Mouse (Mus musculus) gastrocnemius, postnatal 25 days (tissue): ENCODE results near the gene Fkbpl. TPM values are rescaled to one million over a fixed set of nuclear protein-coding genes. Genes with fewer than 3 reads are reported as not detected.

Experiments used
- DNase-seq: peaks from one replicate; pipeline ENCODE4 v3.0.0; 2022
- total RNA-seq, 2 experiments: library from RNA; stranded (reverse); gene quantifications; 1 replicate in 1 of 2; 2 replicates in 1 of 2; pipeline ENCODE4 v1.2.3; 2021

Gene Fkbpl
- total RNA-seq, 2 experiments from 2014 or later: 5.9 to 7.0 TPM

GRCm38 (mm10) chr17:34670235-34670634 lies 25.7 kb downstream of the Fkbpl start, which contains the start of gene Tnxb:
Gene Tnxb (plus strand): TSS chr17:34670535.
- no peak for DNase-seq

DNA sequence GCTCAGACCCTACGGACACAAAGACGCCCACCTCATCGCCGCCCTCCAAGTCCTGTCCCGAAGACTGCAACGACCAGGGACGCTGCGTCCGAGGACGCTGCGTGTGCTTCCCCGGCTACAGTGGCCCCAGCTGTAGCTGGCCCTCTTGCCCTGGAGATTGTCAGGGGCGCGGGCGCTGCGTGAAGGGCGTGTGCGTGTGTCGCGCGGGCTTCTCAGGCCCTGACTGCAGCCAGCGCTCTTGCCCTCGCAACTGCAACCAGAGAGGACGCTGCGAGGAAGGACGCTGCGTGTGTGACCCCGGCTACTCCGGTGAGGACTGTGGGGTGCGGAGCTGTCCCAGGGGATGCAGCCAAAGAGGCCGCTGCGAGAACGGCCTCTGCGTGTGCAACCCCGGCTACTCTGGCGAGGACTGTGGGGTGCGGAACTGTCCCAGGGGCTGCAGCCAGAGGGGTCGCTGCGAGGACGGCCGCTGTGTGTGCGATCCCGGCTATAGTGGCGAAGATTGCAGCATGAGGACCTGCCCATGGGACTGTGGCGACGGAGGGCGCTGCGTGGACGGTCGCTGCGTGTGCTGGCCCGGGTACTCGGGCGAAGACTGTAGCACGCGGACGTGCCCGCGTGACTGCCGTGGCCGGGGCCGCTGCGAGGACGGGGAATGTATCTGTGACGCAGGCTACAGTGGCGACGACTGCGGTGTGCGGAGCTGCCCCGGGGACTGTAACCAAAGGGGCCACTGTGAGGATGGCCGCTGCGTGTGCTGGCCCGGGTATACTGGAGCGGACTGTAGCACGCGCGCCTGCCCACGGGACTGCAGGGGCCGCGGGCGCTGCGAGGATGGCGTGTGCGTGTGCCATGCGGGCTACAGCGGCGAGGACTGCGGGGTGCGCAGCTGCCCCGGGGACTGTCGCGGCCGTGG lies 26.8 kb downstream of the Fkbpl start:
- DNase-seq: no peak

DNA sequence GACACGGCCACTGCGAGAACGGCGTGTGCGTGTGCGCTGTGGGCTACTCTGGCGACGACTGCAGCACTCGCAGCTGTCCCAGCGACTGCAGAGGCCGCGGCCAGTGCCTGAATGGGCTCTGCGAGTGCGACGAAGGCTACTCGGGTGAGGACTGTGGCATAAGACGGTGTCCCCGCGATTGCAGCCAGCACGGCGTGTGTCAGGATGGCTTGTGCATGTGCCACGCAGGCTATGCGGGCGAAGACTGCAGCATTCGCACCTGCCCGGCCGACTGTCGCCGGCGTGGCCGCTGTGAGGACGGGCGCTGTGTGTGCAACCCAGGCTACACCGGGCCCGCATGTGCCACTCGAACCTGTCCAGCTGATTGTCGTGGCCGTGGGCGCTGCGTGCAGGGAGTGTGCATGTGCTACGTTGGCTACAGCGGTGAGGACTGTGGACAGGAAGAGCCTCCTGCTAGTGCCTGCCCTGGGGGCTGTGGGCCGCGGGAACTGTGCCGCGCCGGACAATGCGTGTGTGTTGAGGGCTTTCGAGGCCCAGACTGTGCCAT lies 27.8 kb downstream of the Fkbpl start:
- DNase-seq: no peak

DNA sequence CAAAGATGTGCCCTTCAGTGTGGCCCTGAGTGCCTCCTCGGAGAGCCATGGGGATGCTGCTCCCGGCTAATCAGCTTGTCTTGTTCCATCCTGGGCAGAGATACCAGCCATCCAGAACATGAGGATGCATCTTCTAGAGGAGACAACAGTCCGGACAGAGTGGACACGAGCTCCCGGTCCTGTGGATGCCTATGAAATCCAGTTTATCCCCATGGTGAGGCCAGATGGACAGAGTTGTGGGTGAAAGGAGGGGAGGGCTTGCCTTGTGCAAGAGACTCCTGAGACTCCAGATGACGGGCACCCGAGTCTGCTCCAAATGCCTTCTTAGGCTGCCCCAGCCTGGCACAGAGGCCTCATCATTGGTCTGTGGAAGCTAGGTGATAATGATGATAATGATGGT lies 28.6 kb downstream of the Fkbpl start:
- no peak for DNase-seq

DNA sequence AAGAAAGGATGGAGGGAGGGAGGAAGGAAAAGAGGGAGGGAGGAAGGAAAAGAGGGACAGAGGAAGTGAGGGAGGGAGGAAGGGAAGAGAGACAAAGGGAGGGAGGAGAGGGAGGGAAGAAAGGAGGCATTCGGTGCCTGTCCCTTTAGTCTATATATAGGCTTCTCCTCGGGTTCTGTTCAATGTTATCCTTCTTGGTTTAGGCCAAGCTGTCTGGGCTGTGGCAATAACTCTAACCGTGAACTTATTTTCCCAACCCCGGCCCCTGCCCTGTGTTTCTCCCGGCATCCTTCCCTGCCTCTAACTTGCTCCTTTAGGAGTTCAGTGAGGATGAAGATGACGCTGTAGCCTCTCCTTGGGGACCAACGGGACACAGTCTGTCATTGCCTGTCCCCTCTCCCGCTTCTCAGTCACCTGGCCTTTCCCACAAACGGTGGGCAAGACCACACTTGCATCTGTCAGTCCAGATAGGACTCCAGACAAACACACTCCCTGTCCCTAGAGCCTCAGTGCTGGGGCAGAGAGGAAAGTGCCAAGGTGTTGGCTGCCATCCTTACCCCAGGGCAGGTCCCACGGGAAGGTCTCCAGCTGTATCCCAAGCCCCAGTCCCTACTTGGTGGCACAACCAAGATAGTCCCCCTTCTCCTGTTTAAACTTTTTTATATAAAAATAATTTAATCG lies 30.1 kb downstream of the Fkbpl start:
- no peak for DNase-seq

DNA sequence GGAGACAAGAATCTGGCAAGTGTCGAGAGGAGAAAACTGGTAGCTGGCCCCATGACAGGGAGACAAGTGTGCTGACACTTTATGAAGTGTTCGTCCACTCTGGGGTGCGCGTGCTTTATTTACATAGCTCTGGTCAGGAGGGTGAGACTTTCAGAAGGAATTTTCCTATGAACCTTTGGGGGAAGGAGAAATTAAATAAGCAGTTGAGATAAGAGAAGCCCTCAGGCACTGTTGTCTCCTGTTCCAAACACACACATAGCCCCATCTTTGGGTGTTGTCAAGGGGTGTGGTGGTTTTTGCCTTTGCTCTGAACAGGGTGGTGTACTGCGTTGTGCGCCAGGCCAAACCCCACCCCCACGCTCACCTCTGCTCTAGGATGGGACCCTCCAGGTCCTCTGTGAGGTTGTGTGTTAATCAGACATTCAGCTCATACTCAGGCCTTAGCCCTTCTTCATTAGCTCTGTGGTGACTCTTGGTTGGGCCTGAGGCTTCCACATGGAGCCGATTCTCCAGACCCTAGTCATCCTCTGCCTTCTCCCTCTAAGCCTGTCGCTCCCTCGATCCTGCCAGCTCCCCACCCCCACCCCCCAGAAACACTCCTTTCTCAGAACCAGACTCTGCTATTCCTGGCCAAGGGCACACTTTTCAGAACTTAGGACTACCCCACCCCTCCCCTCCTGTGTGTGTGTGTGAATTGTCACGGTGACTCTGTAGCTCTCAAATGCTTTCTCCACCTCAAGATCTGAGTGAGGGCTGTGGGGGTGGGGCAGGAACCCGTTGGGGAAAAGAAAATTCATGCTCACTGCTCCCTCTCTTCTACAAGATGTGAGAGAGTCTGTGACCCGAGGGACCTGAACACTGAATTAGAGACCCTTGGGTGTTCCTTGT lies 30.9 kb downstream of the Fkbpl start:
- no peak for DNase-seq

- DNase-seq: no peak
Observed at GRCm38 (mm10) chr17:34676093-34676460, 31.5 kb downstream of the Fkbpl start.

GRCm38 (mm10) chr17:34676671-34677070 lies 32.1 kb downstream of the Fkbpl start:
- DNase-seq: peak; percentile 53

GRCm38 (mm10) chr17:34680191-34680590 lies 35.6 kb downstream of the Fkbpl start:
- DNase-seq: no peak

DNA sequence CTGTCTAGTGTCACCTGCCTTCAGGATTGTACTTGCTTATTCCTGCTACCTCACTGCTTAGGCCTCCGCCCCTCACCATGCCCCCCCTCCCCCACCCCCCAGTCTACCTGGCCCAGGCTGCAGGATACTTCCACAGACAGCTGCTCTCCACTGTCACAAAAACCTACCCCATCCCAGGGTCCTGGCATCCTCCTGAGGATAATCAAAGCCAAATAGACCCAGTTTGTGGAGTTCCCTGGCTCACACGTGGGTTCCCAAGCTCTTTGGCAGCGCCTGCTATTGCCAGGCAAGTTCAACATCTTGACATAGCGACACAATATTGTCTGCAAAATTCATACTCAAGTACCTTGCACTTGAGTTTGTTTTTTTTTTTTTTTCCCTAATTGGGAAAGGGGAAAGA lies 36.1 kb downstream of the Fkbpl start:
- no peak for DNase-seq

DNA sequence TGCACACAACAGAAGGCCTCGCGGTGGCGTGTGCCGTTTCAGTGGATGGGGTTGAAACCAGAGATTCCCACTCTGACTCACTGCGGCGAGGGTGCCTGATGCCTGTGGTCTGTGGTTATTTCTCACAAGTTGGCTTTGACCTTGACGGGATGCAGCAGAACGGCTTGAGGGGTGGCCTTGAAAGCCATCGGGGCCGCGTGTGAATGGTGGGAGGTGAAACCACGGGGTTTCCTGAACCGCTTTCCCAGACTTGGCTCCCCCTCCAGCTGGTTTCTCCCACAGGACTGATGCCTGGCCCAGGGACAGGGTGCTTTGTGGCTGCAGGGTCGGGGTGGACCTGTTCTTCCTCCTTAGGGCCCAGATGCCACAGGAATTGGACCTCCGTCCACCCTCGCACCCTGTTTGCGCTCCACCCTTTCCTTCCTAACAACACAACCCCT lies 36.6 kb downstream of the Fkbpl start:
- DNase-seq: no peak

DNA sequence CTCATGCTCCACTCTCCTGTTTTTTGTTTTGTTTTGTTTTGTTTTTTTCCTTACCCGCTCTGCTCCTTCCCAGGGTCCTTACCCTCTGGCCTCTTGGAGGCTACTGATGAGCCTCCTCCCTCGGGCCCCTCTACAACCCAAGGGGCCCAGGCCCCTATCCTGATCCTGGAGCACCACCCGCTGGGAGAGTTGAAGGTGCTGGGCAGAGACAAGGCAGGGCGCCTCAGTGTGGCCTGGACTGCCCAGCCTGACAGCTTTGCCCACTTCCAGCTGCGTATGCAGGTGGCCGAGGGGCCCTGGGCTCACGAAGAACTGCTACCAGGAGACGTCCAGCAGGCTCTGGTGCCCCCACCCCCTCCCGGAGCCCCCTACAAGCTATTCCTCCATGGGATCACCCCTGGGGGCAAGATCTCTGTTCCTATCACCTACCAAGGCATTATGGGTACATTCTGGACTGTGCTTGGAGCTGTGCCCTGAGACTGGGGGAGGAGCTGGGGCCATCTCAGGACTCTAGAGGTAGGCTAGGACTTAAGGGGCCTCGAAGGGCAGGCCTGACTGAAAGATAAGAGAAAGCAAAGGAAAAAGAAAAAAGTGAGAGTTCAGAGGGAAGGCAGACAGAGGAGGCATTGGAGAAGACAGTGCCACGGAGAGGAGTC lies 37.4 kb downstream of the Fkbpl start:
- no peak for DNase-seq

GRCm38 (mm10) chr17:34683179-34683578 lies 38.6 kb downstream of the Fkbpl start:
- DNase-seq: no peak

DNA sequence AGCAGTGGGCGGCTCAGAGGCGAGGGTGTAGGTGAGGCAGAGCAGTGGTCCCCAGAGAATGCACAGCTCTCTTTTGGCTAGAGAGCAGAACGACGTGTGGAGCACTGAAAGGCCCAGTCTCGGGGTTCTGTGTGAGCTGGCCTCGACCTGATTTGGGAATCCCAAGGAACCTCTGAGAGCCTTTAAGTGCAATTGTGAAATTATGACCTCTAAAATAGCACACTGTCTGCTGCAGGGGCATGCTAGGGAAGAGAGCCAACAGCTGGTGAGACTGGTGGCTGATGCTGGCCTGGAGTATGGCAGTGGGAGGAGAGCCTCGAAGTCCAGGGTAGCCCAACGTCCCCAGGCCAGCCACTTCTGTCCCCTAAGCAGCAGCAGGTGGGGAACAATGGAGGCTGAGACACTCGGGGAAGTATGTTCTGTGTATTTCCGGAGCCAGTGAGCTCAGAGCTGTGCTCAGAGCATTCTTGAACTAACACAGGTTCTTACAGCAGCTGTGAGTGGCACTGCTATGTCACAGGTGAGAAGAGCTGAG lies 39.2 kb downstream of the Fkbpl start:
- no peak for DNase-seq

DNA sequence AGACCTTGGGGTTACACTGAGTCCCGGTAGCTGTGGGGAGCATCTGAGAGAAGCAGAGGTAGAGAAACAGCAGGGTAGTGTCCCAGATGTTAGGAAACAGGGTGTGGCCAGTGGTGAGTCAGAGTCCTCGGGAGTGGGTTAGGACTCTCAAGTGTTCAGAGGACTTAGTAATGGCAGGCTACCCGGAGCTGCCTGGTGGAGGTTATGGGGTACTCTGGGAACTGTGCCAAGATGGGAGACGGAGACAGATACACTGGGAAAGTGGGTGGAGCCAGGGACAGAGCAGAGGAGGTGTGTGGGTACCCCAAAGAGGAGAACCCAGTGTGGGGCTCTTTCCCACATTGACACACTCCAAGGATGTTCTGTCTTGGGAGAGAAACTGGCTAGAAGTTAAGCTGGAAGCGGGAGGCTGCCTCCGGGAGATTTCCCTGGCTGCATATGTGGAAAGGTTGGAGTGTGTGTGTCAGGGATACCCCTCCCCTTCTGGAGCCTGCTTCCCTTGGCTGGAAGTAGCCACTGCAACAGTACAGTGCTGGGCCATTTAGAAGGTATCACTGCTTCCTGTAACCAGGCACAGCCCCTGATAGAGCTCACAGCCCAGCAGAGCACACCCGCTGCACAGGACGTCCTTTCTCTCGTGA lies 39.8 kb downstream of the Fkbpl start:
- peak; percentile 63 for DNase-seq

DNA sequence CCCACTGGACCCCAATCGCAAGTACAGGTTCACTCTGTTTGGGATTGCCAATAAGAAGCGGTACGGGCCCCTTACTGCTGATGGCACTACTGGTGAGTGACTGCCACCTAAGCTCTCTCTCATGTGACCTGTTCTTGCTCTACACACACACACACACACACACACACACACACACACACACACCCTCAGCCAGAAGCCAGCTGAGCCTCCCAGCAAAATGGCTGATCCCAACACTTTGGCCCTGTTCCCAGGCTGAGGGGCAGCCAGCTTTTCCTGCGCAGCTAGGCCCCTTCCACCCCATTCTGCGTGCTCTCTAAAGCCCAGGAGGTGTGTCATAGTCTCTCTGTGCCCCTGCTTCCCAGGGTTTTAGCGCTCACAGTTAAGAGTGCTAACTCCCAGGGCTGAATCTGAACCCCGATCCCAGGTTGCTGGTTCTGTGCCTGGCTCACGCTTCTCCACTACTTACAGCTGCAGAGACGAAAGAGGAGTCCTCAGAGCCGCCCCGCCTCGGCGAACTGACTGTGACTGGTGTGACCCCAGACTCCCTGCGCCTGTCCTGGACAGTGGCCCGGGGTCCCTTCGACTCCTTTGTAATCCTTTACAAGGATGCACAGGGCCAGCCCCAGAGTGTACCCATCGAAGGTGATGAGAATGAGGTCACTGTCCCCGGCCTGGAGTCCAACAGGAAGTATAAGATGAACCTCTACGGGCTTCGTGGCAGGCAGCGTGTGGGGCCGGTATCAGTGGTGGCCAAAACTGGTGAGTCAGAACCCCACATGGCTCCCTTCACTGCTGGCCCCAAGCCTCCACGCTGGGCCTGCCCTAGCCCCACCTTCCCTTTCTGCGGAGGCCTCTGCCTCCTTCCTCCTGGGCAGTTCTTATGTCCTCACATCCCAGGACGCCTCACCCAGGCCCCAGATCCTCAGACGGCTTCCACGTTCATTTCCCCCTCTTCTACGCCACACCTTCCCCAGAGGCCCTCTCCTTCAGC lies 40.9 kb downstream of the Fkbpl start:
- peak; percentile 79 for DNase-seq

DNA sequence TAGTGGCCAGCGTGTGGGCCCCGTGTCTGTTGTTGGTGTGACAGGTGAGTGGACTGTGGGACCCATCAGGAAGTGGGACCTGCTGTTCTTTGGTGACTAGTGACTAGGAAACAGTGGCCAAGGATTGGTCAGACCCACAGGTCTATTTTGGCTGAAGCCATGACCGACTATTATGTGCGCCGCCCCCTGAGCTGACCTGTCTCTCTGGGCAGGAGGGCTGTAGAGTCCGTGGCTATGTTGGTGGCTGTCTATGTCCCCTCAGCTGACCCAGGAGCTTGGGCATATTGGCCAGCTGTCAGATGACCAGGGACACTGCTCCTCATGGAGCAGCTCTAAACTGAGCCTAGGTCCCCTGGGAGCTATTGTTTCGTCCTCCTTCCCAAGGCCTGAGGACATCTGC lies 44.3 kb downstream of the Fkbpl start:
- no peak for DNase-seq

DNA sequence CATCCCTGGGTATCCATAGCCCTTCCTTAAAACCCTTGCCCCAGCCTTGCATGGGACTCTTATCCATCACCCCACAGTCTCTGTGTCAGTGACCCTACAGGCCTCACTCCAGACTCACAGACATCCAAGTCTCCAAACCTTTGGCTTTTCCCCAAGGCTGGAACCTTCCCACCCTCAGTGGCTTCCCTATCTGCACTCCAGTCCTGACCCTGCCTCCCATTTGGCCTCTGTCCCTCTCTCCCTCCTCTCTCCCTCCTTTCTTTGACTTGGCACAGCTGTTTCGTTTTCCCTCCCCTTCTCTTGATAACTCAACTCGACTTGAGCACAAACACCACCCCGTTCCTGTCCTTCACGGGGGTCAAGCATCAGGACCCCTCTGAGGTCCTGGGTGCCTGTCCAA lies 45.9 kb downstream of the Fkbpl start:
- peak; percentile 70 for DNase-seq

DNA sequence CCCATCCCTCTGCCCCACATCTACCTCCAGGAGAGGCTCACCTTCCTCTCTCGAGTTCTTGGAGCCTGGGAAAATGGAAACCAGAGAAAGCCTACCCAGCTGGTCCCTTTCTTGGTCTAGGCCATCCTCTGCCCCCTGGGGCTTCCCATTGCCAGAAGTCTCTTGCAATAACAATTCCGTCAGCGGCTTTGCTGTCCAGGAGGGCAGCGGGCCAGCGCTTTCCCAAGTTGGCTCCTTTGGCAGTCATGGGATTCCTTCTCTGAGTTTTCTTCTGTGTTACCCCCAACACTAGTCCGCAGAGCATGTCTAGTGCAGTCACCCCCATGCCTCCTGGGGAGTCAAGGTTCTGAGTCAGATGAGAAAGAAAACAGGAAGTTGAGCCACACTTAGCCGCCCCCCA lies 48.3 kb downstream of the Fkbpl start:
- DNase-seq: peak; percentile 83
